Mouse (Mus musculus) embryonic facial prominence, embryonic 11.5 days (tissue): ENCODE data around the gene Prdm16. TPM values are rescaled to one million over a fixed set of nuclear protein-coding genes. Genes with fewer than 3 reads are reported as not detected.

Source experiments
- ATAC-seq: fragments of 200-750 bp; cut with Nextera tagmentation; replicated peaks from 2 replicates; pipeline ENCODE4 v1.8.0; 2017; ENCODE audit warnings: low read depth; ENCODE audit not compliant: insufficient number of reproducible peaks, low FRiP score, low TSS enrichment
- DNase-seq: peaks from one replicate; pipeline ENCODE4 v3.0.0-alpha.2; 2015; ENCODE audit warnings: low spot score
- H3K27ac ChIP-seq: fragments of 300-500 bp; sonication (generic); replicated peaks from 2 replicates; pipeline ENCODE4 v1.5.1; 2014; ENCODE audit warnings: mild to moderate bottlenecking, low read depth, low read length, control low read depth
- H3K27me3 ChIP-seq: fragments of 300-500 bp; sonication (generic); 2 replicates; pipeline ENCODE4 v1.6.1; 2014; ENCODE audit warnings: mild to moderate bottlenecking, low read length, moderate library complexity, mixed read lengths; ENCODE audit not compliant: control insufficient read depth, insufficient read depth
- H3K36me3 ChIP-seq: fragments of 300-500 bp; sonication (generic); replicated peaks from 2 replicates; pipeline ENCODE4 v1.6.1; 2014; ENCODE audit warnings: low read depth, mild to moderate bottlenecking, low read length, moderate library complexity, mixed read lengths; ENCODE audit not compliant: control insufficient read depth, insufficient read depth
- H3K4me1 ChIP-seq: fragments of 300-500 bp; sonication (generic); 2 replicates; pipeline ENCODE4 v1.6.1; 2014; ENCODE audit warnings: low read length, mixed read lengths; ENCODE audit not compliant: control insufficient read depth, insufficient read depth
- H3K4me2 ChIP-seq: fragments of 300-500 bp; sonication (generic); 2 replicates; pipeline ENCODE4 v1.6.1; 2014; ENCODE audit warnings: low read depth, mild to moderate bottlenecking, control low read depth, low read length, moderate library complexity
- H3K4me3 ChIP-seq: fragments of 300-500 bp; sonication (generic); 2 replicates; pipeline ENCODE4 v1.5.1; 2014; ENCODE audit warnings: low read depth, low read length, control low read depth
- H3K9ac ChIP-seq: fragments of 300-500 bp; sonication (generic); replicated peaks from 2 replicates; pipeline ENCODE4 v1.6.1; 2014; ENCODE audit warnings: mild to moderate bottlenecking, control low read depth, low read length
- H3K9me3 ChIP-seq: fragments of 300-500 bp; sonication (generic); replicated peaks from 2 replicates; pipeline ENCODE4 v1.6.1; 2016; ENCODE audit warnings: mild to moderate bottlenecking, low read length, inconsistent platforms, mixed read lengths; ENCODE audit not compliant: control insufficient read depth
- WGBS: fragments of 180-500 bp; shearing (Covaris S2); extraction: QIAGEN DNeasy Blood & Tissue Kit; methylation state at CpG from one replicate; pipeline ENCODE4 v1.1.7; 2014; 5-methylcytosine and 5-hydroxymethylcytosine counted together
- polyA plus RNA-seq: library from polyadenylated mRNA; unstranded; fragments of >200 nt; fragmentation: Nextera tagmentation; extraction: Ambion mirVana; gene quantifications from 2 replicates; pipeline ENCODE4 v1.2.1, GENCODE M21; 2014

Prdm16 gene
- polyA plus RNA-seq, 1 experiment from 2014 or later = 22.3 TPM

DNA sequence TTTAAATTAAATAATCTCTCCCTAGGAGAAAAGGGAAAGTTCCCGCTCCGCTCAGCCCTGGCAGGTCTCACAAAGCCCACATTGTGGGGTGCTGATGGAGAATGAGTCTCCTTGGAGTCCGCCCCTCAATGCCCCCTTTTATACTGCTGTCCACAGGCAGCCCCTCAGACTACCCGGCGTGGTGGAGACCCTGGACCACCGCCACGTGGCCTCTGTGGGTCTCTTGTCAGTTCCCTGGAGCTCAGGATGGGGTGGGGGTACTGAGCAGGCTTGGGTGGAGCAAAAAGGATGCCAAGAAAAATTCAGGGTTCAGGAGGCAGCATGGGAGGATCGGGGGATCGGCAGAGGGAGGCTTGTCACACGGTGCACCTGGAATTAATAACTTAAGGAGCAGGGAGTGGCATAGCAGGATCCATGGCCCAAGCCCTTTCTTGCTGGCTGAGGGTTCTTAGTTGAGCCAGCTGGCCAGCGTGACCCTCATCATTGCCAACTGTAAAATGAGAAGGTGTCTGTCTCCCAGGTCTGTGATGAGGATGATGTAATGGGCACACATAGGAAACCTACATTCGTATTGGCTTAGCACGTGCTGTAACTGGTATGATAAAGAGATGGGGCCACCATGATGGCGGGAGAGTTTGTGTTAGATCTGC is 239.9 kb downstream of the Prdm16 start:
- Histone ChIP-seq H3K4me1 (peaks cover 14% of the 10 kb centered on the region), H3K36me3 (no peaks in the 10 kb centered on the region), H3K27ac (no peak overlapping the region), H3K9ac (no peak overlapping the region), H3K27me3 (no peaks in the 10 kb centered on the region), H3K4me3 (no peak overlapping the region), H3K4me2 (no peak overlapping the region), H3K9me3 (no peaks in the 10 kb centered on the region)
- WGBS = 69% methylated on average over 14 of the region's 14 CpGs
- DNase-seq = no peak
- ATAC-seq = no peak

DNA sequence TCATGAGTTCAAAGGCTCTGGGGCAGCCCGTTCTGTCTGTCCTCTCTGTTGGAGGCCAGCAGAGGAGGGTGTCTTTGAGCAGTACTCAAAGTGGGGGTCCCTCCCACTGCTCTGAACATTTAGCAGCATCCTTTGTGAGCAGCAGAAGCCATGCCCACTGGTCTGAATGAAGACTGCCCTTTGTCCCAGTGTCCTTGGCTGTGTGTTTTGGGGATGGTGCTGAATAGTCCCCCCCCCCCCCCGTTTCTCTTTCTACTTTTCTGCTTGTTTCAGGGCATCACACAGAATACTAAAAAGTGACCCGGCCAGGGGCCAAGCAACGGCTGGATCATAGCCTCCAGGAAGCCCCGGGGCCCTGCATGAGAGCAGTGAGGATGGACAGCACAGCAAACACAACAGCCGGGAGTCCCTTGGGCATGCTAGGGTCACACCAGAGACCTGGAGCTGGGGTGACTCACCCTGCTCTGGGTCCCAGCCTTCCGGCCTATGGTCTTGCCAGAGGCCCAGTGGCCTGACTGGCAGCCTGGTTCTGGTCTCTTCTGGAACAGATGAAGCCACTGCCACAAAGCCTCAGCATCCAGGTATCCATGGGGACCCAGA is 242.4 kb downstream of the Prdm16 start:
- Histone ChIP-seq H3K27me3 (no peaks in the 10 kb centered on the region), H3K9ac (no peak overlapping the region), H3K9me3 (no peaks in the 10 kb centered on the region), H3K4me1 (peaks cover 22% of the 10 kb centered on the region), H3K36me3 (no peaks in the 10 kb centered on the region), H3K4me3 (no peak overlapping the region), H3K27ac (no peak overlapping the region), H3K4me2 (no peak overlapping the region)
- DNase-seq (no peak), ATAC-seq (no peak)
- 58% methylated on average over 7 of the region's 7 CpGs for WGBS

DNA sequence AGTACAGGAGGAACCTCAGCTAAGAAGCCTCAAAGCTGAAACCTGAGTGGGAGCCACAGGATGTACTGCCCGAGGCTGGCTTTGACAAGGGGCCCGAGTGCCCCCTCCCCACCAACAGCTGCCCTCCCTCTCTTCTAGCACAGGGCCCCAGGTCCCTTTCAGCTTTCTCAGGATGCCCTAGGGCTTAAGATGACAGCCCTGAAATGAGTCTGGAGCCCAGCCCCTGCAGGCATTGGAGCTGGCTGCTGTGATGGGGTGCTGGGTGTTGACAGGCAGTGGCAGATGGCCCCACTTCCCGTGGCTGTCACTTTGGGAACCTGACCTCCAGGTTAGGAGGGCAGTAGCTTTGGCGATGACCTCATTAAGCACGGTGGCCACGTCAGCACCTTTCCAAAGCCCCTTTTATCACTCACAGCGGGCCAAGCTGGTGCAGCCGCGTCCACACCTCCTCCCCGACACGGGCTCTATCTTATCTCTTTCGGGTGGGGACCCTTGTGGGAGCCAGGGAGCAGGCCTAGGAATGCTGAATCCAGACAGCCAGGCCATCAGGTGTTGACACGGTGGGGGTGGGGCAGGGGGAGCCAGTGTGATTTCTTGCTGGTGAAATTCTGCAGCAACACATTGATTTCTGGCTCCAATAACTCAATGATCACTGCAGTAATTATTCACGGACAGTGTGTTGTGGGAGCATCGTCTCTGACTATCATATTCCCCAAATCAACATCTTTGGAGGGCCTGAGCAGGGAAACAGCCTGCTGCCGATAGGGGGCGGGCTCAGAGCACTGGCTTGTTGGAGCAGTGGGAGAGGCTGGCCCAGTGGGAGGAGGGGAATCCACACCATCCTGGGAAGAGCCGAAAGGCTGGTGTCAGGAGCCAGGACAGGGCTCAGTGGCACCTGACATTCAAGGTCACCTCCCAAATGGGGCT is 243.2 kb downstream of the Prdm16 start:
- ATAC-seq (0 out of 2 replicates have a peak, but pooled peaks have one; percentile 2), DNase-seq (peak; percentile 62)
- no peaks in the 10 kb centered on the region for H3K9me3 ChIP-seq
- WGBS = 27% methylated on average over 18 of the region's 18 CpGs
- H3K27ac ChIP-seq = no peak overlapping the region
- no peaks in the 10 kb centered on the region for H3K27me3 ChIP-seq
- no peaks in the 10 kb centered on the region for H3K36me3 ChIP-seq
- peaks cover 22% of the 10 kb centered on the region for H3K4me1 ChIP-seq
- no peak overlapping the region; the same call in 1 of the 2 replicates for H3K9ac ChIP-seq
- H3K4me3 ChIP-seq = no peak overlapping the region
- no peak overlapping the region for H3K4me2 ChIP-seq

DNA sequence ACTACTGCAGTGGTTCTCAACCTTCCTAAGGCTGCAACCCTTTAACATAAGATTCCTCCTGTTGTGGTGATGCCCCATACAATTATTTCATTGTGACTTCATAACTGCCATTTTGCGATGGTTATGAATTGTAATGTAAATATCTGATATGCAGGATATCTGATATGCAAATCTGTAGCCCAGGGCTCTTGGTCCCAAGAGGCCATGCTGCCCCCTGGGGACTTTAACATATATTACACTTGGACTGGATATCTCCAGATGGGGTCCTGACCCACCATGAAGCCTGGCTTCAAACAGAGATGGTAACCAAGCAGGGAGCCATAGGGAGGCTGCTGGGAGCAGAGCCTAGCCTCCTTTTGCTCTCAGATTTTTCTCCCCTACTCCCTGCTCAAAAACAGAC is 244.0 kb downstream of the Prdm16 start:
- Histone ChIP-seq H3K27ac (no peak overlapping the region), H3K4me3 (no peak overlapping the region), H3K36me3 (no peaks in the 10 kb centered on the region), H3K9ac (no peak overlapping the region), H3K9me3 (no peaks in the 10 kb centered on the region), H3K27me3 (no peaks in the 10 kb centered on the region), H3K4me2 (no peak overlapping the region), H3K4me1 (peaks cover 23% of the 10 kb centered on the region)
- WGBS = 82% methylated on average over 1 of the region's 1 CpGs
- no peak for DNase-seq
- no peak for ATAC-seq

DNA sequence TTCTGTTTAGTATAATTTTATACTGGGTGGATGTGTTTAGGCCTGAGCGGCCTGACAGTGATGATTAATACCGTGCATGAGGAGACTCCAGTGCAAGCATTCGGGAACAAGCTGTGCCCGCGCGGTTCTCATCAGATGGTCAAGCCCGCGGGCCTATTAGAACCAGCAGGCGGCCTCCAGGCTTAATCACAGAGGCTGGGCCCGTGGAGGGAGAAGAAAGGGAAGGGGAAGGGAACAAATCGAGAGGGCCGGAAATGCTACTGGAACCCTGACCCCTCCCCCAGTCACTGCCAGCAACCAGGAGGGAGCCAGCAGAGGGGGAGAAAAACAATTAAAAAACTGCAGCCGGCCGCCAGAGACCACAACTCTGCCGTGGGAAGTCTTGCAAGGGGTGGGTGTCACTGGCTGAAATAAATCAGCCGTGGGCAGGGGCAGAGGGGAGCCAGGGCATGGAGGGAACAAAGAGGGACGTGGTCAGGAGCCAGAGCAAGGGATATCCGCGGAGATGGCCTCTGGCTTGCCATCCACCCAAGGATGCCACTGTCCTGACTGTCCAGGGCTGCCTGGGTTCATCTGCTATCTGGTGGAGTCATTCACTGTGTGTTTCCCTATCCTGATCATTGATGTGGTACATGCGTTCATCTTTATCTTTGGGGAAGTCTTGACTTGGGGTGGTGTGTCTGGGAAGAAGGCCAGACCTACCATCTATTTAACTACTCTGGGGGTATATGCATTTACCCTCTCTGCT is 246.2 kb downstream of the Prdm16 start:
- peak overlapping the region; percentile 80 for H3K27ac ChIP-seq
- no peaks in the 10 kb centered on the region for H3K9me3 ChIP-seq
- H3K27me3 ChIP-seq = no peaks in the 10 kb centered on the region
- peak; percentile 68 for ATAC-seq
- WGBS = 8% methylated on average over 20 of the region's 20 CpGs
- H3K9ac ChIP-seq = peak overlapping the region; percentile 34
- H3K4me2 ChIP-seq = peak overlapping the region; percentile 20
- H3K4me1 ChIP-seq = peaks cover 30% of the 10 kb centered on the region
- no peaks in the 10 kb centered on the region for H3K36me3 ChIP-seq
- DNase-seq = peak; percentile 88
- no peak overlapping the region for H3K4me3 ChIP-seq

DNA sequence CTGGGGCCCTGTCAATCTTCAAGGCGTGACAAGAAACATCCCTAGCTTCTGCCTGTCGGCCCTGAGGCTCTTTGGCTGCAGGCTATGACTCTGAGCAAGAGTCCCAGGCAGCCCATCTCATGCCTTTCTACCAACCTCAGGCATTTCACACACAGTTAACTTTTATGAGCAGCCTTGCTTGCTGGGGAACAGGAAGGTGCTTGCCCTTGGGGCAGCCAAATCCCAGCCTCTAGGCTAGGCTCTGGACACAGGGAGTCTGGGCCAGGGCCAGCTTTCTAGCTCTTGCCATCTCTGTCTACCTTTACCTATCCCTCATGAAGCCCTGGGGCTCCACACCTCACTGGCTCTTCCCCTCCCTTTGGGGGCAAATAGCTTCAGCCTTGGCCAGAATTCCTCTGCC is 247.0 kb downstream of the Prdm16 start:
- Histone ChIP-seq H3K4me1 (peaks cover 32% of the 10 kb centered on the region), H3K4me2 (no peak overlapping the region), H3K9ac (no peak overlapping the region), H3K4me3 (no peak overlapping the region), H3K9me3 (no peaks in the 10 kb centered on the region), H3K36me3 (no peaks in the 10 kb centered on the region), H3K27me3 (no peaks in the 10 kb centered on the region), H3K27ac (peak overlapping the region; percentile 80)
- 85% methylated on average over 2 of the region's 2 CpGs for WGBS
- DNase-seq (no peak), ATAC-seq (no peak)

DNA sequence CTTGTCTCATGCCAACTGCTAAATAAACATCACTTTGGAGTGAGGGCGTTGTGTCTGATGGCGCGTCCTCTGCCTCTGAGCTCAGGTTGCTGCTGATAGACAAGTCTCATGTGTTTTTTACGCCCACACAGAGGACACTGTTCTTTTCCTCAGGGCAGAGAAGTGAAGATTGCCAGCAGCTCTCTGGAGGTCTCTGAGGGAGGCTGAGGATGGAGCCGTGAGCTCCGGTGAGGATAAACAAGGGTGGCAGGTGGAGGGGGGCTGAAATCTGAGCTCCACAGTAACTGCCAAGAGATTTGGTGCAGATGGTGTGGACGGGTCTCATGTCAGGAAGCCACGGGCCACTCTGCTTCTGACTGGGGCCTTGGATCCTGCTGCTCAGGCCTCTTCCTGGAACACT is 249.9 kb downstream of the Prdm16 start:
- Histone ChIP-seq H3K36me3 (no peaks in the 10 kb centered on the region), H3K27ac (peak overlapping the region; percentile 59), H3K9ac (peak overlapping the region; percentile 28), H3K4me2 (no peak overlapping the region), H3K9me3 (no peaks in the 10 kb centered on the region), H3K4me3 (no peak overlapping the region), H3K4me1 (peaks cover 24% of the 10 kb centered on the region), H3K27me3 (no peaks in the 10 kb centered on the region)
- ATAC-seq (no peak; the same call in 1 of the 2 replicates), DNase-seq (peak; percentile 60)
- 20% methylated on average over 8 of the region's 8 CpGs for WGBS
